Mouse (Mus musculus) neural tube, embryonic 13.5 days (tissue): ENCODE results near the gene Mindy4. TPM values are rescaled to one million over a fixed set of nuclear protein-coding genes. Genes with fewer than 3 reads are reported as not detected.

Source experiments
- ATAC-seq: fragments of 200-750 bp; cut with Nextera tagmentation; 2 replicates; pipeline ENCODE4 v1.8.0; 2017; ENCODE audit warnings: low read depth, mild to moderate bottlenecking, moderate TSS enrichment, moderate library complexity
- H3K27ac ChIP-seq: fragments of 300-500 bp; sonication (generic); replicated peaks from 2 replicates; pipeline ENCODE4 v1.5.1; 2015; ENCODE audit warnings: moderate library complexity, mild to moderate bottlenecking, inconsistent platforms
- H3K27me3 ChIP-seq: fragments of 300-500 bp; sonication (generic); 2 replicates; pipeline ENCODE4 v1.6.1; 2015; ENCODE audit warnings: mild to moderate bottlenecking, inconsistent platforms
- H3K36me3 ChIP-seq: fragments of 300-500 bp; sonication (generic); 2 replicates; pipeline ENCODE4 v1.6.1; 2015; ENCODE audit warnings: mild to moderate bottlenecking, inconsistent platforms
- H3K4me1 ChIP-seq: fragments of 300-500 bp; sonication (generic); replicated peaks from 2 replicates; pipeline ENCODE4 v1.6.1; 2015; ENCODE audit warnings: inconsistent platforms
- H3K4me2 ChIP-seq: fragments of 300-500 bp; sonication (generic); 2 replicates; pipeline ENCODE4 v1.6.1; 2015; ENCODE audit warnings: inconsistent platforms, mild to moderate bottlenecking, moderate library complexity
- H3K4me3 ChIP-seq: fragments of 300-500 bp; sonication (generic); 2 replicates; pipeline ENCODE4 v1.5.1; 2015; ENCODE audit warnings: mild to moderate bottlenecking, inconsistent platforms
- H3K9ac ChIP-seq: fragments of 300-500 bp; sonication (generic); 2 replicates; pipeline ENCODE4 v1.6.1; 2015; ENCODE audit warnings: moderate library complexity, mild to moderate bottlenecking, inconsistent platforms
- H3K9me3 ChIP-seq: fragments of 300-500 bp; sonication (generic); 2 replicates; pipeline ENCODE4 v1.6.1; 2016; ENCODE audit warnings: inconsistent platforms
- WGBS: fragments of 180-500 bp; shearing (Covaris S2); methylation state at CpG from one replicate; pipeline ENCODE4 v1.1.7; 2015; 5-methylcytosine and 5-hydroxymethylcytosine counted together
- polyA plus RNA-seq: library from polyadenylated mRNA; unstranded; fragments of >200 nt; fragmentation: Nextera tagmentation; extraction: Ambion mirVana; gene quantifications from 2 replicates; pipeline ENCODE4 v1.2.1, GENCODE M21; 2015

The Mindy4 gene
- 9.9 and 10.8 TPM in 2 replicates for polyA plus RNA-seq

DNA sequence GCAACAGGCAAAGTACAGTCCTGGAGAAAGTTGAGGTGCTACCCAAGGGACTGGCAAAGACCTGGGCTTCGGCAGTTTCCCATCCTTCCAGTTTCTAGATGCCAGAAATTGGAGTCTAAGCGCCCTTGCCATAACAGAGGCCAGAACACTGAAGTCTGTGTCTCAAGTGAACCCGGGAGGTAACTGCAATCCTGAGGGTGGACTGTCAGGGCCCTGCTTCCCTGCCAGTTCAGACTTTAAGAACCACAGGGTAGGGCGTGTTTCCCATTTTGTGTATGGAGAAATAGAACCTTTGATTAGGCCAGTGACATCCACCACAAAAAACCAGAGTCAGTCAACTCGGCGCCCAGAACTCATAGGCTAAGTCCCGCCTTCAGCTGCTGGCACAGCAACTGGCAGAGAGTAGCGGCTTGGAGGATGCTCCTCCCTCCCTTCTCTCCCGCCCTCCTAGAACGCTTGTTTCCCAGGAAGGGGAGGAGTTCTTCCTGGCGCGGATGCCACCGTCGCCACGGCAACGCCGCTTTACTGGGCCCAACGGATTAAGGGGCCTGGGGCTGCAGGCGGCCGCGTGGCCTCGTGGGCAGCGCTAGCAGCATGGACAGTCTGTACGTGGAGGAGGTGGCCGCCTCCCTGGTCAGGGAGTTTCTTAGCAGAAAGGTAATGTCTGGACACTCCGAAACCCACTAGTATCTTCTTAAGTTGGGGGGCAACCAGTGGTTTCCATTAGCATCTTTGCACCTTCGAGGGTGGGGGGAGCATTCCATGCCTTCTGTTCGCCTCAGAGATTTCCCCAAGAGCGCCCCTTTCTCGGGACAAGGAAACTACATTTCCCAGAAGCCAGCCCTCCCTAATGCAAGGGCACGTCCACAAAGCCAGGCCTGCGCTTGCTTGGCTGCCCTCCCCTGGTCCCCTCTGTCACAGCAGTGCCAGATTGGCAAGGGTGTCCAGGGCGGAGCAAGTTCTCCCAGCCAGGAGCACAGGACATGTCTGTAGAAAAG, at the start of gene Mindy4:
Gene Mindy4, plus strand, starts transcription at position 471 of the 998 bp plus-strand sequence.
- no peaks in the 10 kb centered on the region for H3K36me3 ChIP-seq
- H3K27me3 ChIP-seq = no peaks in the 10 kb centered on the region
- peak within 1 kb of the TSS; percentile 68 for H3K9ac ChIP-seq
- H3K4me2 ChIP-seq = peak within 1 kb of the TSS; percentile 64
- peak within 1 kb of the TSS; percentile 50 for H3K4me3 ChIP-seq
- 3% methylated on average over 33 of the region's 33 CpGs for WGBS
- peak within 1 kb of the TSS; percentile 83 for H3K27ac ChIP-seq
- no peaks in the 10 kb centered on the region for H3K9me3 ChIP-seq
- H3K4me1 ChIP-seq = peaks cover 21% of the 10 kb centered on the region
- peak; percentile 97 for ATAC-seq

GRCm38 (mm10) chr6:55159256-55159655, 43.9 kb upstream of the Mindy4 start:
- ATAC-seq = no peak
- Histone ChIP-seq H3K36me3 (no peaks in the 10 kb centered on the region), H3K4me1 (no peaks in the 10 kb centered on the region), H3K9ac (no peak overlapping the region), H3K4me3 (no peak overlapping the region), H3K9me3 (no peaks in the 10 kb centered on the region), H3K27me3 (peaks cover 94% of the 10 kb centered on the region), H3K27ac (no peak overlapping the region), H3K4me2 (no peak overlapping the region)
- 53% methylated on average over 1 of the region's 1 CpGs for WGBS

DNA sequence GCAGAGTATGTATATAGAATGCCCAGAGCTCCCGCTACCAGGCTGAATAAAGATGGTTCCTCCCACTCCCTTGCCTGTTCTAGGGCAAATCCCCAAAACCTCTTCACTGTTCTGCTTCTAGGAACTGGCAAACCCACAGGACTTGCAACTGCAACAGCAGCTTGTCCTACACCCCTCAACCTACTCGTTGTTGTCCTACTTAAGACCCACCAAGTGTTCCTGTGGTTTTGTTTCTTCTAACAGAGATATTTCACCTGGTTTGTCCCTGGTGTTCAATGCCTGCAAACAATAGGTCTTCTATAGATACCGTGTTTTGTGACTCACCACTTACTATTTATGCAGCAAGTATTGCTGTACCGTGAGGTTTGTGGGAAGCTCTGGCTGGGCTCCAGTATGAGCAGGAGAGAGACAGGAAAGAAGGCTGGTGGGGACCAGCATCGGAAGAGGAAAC, 41.8 kb upstream of the Mindy4 start:
- Histone ChIP-seq H3K27ac (no peak overlapping the region), H3K4me3 (no peak overlapping the region), H3K9me3 (no peaks in the 10 kb centered on the region), H3K4me1 (no peaks in the 10 kb centered on the region), H3K36me3 (no peaks in the 10 kb centered on the region), H3K4me2 (no peak overlapping the region), H3K27me3 (peaks cover 99% of the 10 kb centered on the region), H3K9ac (no peak overlapping the region)
- ATAC-seq = no peak
- 81% methylated on average over 5 of the region's 5 CpGs for WGBS

GRCm38 (mm10) chr6:55163046-55163584, 40.1 kb upstream of the Mindy4 start:
- Histone ChIP-seq H3K4me1 (no peaks in the 10 kb centered on the region), H3K27me3 (peaks cover 97% of the 10 kb centered on the region), H3K36me3 (no peaks in the 10 kb centered on the region), H3K4me2 (no peak overlapping the region), H3K27ac (no peak overlapping the region), H3K4me3 (no peak overlapping the region), H3K9me3 (no peaks in the 10 kb centered on the region), H3K9ac (no peak overlapping the region)
- WGBS = 34% methylated on average over 8 of the region's 8 CpGs
- no peak for ATAC-seq

DNA sequence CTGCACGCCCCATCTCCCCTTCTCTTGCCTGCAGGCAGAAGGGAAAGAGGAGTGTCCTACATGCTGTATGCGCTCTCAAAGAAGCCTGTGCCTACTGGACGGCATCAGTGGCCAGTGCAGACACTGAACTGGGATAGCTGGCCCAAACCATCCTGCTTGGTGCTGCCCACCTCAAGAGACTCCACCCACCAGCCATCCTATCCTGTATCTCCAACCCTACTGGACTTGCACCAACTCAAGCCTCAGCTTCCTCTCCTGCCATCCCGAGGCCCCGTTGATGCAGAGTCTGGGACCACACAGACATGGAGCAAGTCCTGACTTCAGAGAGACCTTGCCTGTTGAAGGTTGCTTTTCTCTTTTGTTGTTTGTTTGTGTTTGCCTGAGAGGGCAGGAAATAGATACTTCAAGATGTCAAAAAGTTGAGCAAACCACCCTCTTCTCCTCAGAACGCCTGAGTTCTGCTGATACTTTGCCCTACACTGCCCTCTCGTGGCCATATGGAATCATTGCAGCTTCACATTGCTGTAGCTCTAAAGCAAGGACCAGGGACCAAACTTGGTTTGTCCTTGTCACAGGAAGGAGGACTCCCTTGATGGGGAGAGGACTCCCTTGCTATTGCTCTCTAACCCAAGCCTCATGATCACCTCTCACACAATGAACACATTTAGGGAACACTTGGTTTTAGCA, 36.3 kb upstream of the Mindy4 start:
- Histone ChIP-seq H3K9ac (no peak overlapping the region), H3K4me1 (no peaks in the 10 kb centered on the region), H3K27me3 (peaks cover 96% of the 10 kb centered on the region), H3K4me2 (no peak overlapping the region), H3K9me3 (no peaks in the 10 kb centered on the region), H3K27ac (no peak overlapping the region), H3K4me3 (no peak overlapping the region), H3K36me3 (no peaks in the 10 kb centered on the region)
- ATAC-seq = 0 out of 2 replicates have a peak, but pooled peaks have one; percentile 36
- WGBS = 57% methylated on average over 7 of the region's 7 CpGs

DNA sequence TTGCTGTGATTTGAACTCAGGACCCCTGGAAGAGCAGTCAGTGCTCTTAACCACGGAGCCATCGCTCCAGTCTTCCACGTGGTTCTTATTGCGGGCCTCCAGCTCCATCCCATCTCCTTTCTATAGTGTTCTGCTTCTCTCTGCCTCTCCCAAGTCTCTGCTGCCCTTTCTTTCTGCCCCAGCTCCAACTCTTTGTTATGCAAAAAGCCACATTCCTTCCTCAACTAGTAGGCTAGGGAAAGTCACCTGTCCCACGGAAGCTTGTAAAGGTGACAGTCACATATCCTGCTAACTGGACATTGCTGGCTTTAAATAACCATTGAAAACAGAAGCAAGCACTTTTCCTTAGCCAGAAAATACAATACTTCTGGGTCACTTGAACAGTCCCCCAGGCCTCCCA, 33.4 kb upstream of the Mindy4 start:
- WGBS = 65% methylated on average over 5 of the region's 5 CpGs
- peaks cover 95% of the 10 kb centered on the region for H3K27me3 ChIP-seq
- no peak overlapping the region for H3K4me2 ChIP-seq
- no peaks in the 10 kb centered on the region for H3K36me3 ChIP-seq
- no peak overlapping the region for H3K9ac ChIP-seq
- ATAC-seq = no peak
- H3K4me3 ChIP-seq = no peak overlapping the region
- no peaks in the 10 kb centered on the region for H3K9me3 ChIP-seq
- H3K4me1 ChIP-seq = no peaks in the 10 kb centered on the region
- no peak overlapping the region for H3K27ac ChIP-seq

GRCm38 (mm10) chr6:55171638-55172037, 31.5 kb upstream of the Mindy4 start:
- H3K4me3 ChIP-seq = no peak overlapping the region
- H3K4me2 ChIP-seq = no peak overlapping the region
- no peaks in the 10 kb centered on the region for H3K9me3 ChIP-seq
- ATAC-seq = no peak
- peaks cover 90% of the 10 kb centered on the region for H3K27me3 ChIP-seq
- WGBS = 66% methylated on average over 4 of the region's 4 CpGs
- H3K27ac ChIP-seq = no peak overlapping the region
- H3K36me3 ChIP-seq = no peaks in the 10 kb centered on the region
- no peak overlapping the region for H3K9ac ChIP-seq
- H3K4me1 ChIP-seq = no peaks in the 10 kb centered on the region

DNA sequence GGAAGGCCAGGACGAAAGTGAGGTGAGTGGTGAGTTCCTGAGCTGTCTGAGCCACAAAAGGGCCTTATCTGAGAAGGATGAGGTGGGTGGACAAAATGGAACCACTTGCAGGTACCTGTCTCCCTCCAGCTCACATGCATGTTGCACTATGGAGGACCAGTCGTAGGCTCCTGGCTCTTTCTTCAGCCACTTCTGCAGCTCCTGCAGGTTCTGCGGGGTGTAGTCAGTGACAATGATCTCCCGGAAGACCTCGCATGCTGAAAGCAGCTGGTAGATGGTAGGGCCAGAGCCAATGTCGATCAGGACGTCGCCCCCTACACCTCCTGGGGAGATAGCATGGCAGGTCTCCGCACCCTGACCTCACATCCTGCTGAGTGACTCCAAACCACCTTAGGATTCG, 30.0 kb upstream of the Mindy4 start:
- no peak overlapping the region for H3K4me2 ChIP-seq
- H3K27ac ChIP-seq = no peak overlapping the region
- 57% methylated on average over 10 of the region's 10 CpGs for WGBS
- peaks cover 82% of the 10 kb centered on the region for H3K27me3 ChIP-seq
- H3K4me1 ChIP-seq = no peaks in the 10 kb centered on the region
- no peak for ATAC-seq
- H3K9ac ChIP-seq = no peak overlapping the region
- H3K36me3 ChIP-seq = no peaks in the 10 kb centered on the region
- no peak overlapping the region for H3K4me3 ChIP-seq
- no peaks in the 10 kb centered on the region for H3K9me3 ChIP-seq

DNA sequence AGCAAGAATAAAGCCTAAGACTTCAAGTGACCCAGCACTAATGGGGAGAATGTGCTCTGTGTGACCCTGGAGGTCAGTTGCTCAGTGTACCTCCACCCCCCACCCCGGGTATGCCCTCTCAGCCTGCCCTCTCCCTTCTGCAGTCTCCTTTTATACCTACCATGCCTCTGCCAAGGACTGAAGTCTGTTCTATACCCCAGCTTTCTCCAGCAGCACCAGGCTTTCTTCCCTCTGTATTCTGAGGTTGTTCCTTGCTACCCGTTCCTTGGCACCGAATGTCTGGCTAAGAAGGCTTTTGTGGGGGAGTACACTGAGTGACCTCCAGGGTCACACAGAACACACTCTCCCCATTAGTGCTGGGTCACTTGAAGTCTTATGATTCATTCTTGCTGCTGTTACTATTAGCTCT, 29.2 kb upstream of the Mindy4 start:
- no peaks in the 10 kb centered on the region for H3K4me1 ChIP-seq
- H3K27me3 ChIP-seq = peaks cover 75% of the 10 kb centered on the region
- no peak overlapping the region for H3K27ac ChIP-seq
- no peaks in the 10 kb centered on the region for H3K36me3 ChIP-seq
- no peaks in the 10 kb centered on the region for H3K9me3 ChIP-seq
- no peak overlapping the region for H3K4me2 ChIP-seq
- ATAC-seq = no peak
- 7% methylated on average over 3 of the region's 3 CpGs for WGBS
- H3K9ac ChIP-seq = no peak overlapping the region
- no peak overlapping the region for H3K4me3 ChIP-seq

DNA sequence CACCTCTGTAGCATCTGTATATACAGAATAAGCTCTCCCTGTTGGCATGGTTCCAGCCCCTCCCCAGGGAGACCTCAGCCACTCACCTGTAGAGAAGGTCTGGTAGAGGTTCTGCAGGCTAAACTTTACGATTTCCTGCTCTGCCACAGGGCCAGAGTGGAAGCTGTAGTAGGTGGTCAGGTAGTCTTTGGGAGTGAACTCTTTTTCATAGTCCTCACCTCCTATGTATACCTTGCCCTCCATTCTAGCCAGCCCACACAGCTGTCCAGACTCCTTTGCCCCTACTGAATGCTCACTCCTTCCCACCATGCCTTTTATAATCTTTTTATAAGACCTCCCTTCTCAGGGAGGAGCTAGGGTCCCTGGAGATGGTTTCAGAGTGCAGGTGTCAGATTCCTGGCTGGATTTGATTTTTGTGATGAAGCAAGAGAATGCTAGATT, 28.4 kb upstream of the Mindy4 start, which contains the start of gene Inmt:
Gene Inmt, minus strand, starts transcription at position 303 of the 441 bp plus-strand sequence.
- ATAC-seq = no peak
- no peak within 1 kb of the TSS for H3K4me3 ChIP-seq
- H3K4me1 ChIP-seq = no peaks in the 10 kb centered on the region
- no peak within 1 kb of the TSS for H3K9ac ChIP-seq
- 74% methylated on average over 1 of the region's 1 CpGs for WGBS
- peaks cover 67% of the 10 kb centered on the region for H3K27me3 ChIP-seq
- H3K27ac ChIP-seq = no peak within 1 kb of the TSS
- no peaks in the 10 kb centered on the region for H3K36me3 ChIP-seq
- no peak within 1 kb of the TSS for H3K4me2 ChIP-seq
- H3K9me3 ChIP-seq = no peaks in the 10 kb centered on the region

- Histone ChIP-seq H3K4me2 (no peak overlapping the region), H3K9ac (no peak overlapping the region), H3K4me3 (no peak overlapping the region), H3K27me3 (peaks cover 60% of the 10 kb centered on the region), H3K27ac (no peak overlapping the region), H3K4me1 (no peaks in the 10 kb centered on the region), H3K9me3 (no peaks in the 10 kb centered on the region), H3K36me3 (no peaks in the 10 kb centered on the region)
- 53% methylated on average over 2 of the region's 2 CpGs for WGBS
- no peak for ATAC-seq
Observed at GRCm38 (mm10) chr6:55175456-55175855, 27.7 kb upstream of the Mindy4 start.

DNA sequence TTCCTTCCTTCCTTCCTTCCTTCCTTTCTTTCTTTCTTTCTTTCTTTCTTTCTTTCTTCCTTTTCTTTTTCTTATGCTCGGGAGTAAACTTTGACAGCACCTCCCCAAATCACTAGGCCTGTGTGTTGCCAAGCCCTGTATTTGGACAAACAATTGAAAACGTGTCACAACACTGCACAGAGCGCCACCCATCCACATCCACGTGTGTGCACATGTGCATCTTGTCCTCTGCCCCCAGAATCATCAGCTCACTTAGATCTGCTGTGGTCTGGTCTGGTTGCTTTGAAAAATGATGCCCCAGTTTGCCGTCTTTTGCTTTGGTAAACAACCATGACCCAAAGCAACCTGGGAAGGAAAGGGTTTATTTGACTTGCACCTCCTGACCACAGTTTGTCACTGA, 27.3 kb upstream of the Mindy4 start:
- no peaks in the 10 kb centered on the region for H3K9me3 ChIP-seq
- H3K4me1 ChIP-seq = no peaks in the 10 kb centered on the region
- peaks cover 55% of the 10 kb centered on the region for H3K27me3 ChIP-seq
- H3K36me3 ChIP-seq = no peaks in the 10 kb centered on the region
- H3K4me2 ChIP-seq = no peak overlapping the region
- ATAC-seq = no peak
- H3K9ac ChIP-seq = no peak overlapping the region
- WGBS = 64% methylated on average over 5 of the region's 5 CpGs
- no peak overlapping the region for H3K4me3 ChIP-seq
- H3K27ac ChIP-seq = no peak overlapping the region
